Mouse (Mus musculus): ENCODE results near the gene Osbp2. TPM values are rescaled to one million over a fixed set of nuclear protein-coding genes. Genes with fewer than 3 reads are reported as not detected.
"Not testable (repeated sequence)": the region's sequence is repeated elsewhere in the genome, so short reads cannot be mapped to it uniquely, and the experiment has no call there.

The Osbp2 gene
- polyA plus RNA-seq (2015; fragmentation: Nextera tagmentation; extraction: Ambion mirVana): 28.8 and 33.9 TPM in 2 replicates

GRCm38 (mm10) chr11:3863454-3864112 lies at the start of gene Osbp2:
Gene Osbp2, minus strand, starts transcription at chr11:3863903.
- Histone ChIP-seq H3K4me1 (peaks cover 18% of the 10 kb centered on the region), H3K4me2 (peak within 1 kb of the TSS; percentile 80), H3K9me3 (replicated peaks) (no peaks in the 10 kb centered on the region), H3K9ac (replicated peaks) (peak within 1 kb of the TSS; percentile 51), H3K27me3 (replicated peaks) (0 out of 2 replicates have a peak, but pooled peaks cover 8% of the 10 kb centered on the region), H3K4me3 (replicated peaks) (peak within 1 kb of the TSS; percentile 48), H3K27ac (replicated peaks) (0 out of 2 replicates have a peak within 1 kb of the TSS, but pooled peaks have one; percentile 6), H3K36me3 (no peaks in the 10 kb centered on the region)
- 3% methylated on average over 58 of the region's 58 CpGs for WGBS
- peak; percentile 91 for ATAC-seq (ENCODE audit: low FRiP score)

- peak overlapping the region; percentile 61 for H3K9ac ChIP-seq (replicated peaks)
- H3K27me3 ChIP-seq (replicated peaks): no peaks in the 10 kb centered on the region
- peak overlapping the region; percentile 83 for H3K27ac ChIP-seq (replicated peaks)
- H3K9me3 ChIP-seq (replicated peaks): no peaks in the 10 kb centered on the region
- H3K4me2 ChIP-seq: peak overlapping the region; percentile 96
- H3K36me3 ChIP-seq: no peaks in the 10 kb centered on the region
- 1% methylated on average over 16 of the region's 16 CpGs for WGBS
- 0 out of 2 replicates have a peak, but pooled peaks have one; percentile 12 for ATAC-seq (ENCODE audit: low FRiP score)
- peaks cover 63% of the 10 kb centered on the region for H3K4me1 ChIP-seq
- peak overlapping the region; percentile 73 for H3K4me3 ChIP-seq (replicated peaks)
These were observed 49.2 kb upstream of the Osbp2 start for GRCm38 (mm10) chr11:3912875-3913271.

- Histone ChIP-seq H3K4me2 (peak overlapping the region; percentile 96), H3K27me3 (replicated peaks) (no peaks in the 10 kb centered on the region), H3K9ac (replicated peaks) (peak overlapping the region; percentile 61), H3K4me3 (replicated peaks) (peak overlapping the region; percentile 73), H3K36me3 (peaks cover 3% of the 10 kb centered on the region; the same call in 1 of the 2 replicates), H3K9me3 (replicated peaks) (no peaks in the 10 kb centered on the region), H3K27ac (replicated peaks) (peak overlapping the region; percentile 83), H3K4me1 (peaks cover 64% of the 10 kb centered on the region)
- 12% methylated on average over 19 of the region's 19 CpGs for WGBS
- no peak for ATAC-seq (ENCODE audit: low FRiP score)
These were observed 48.6 kb upstream of the Osbp2 start for GRCm38 (mm10) chr11:3912100-3912874.

GRCm38 (mm10) chr11:3911440-3911839 lies 47.7 kb upstream of the Osbp2 start:
- not testable (repeated sequence) for ATAC-seq (ENCODE audit: low FRiP score); H3K9me3 ChIP-seq (replicated peaks); H3K27ac ChIP-seq (replicated peaks); H3K27me3 ChIP-seq (replicated peaks)
- Histone ChIP-seq H3K9ac (replicated peaks) (peak overlapping the region; percentile 30; the same call in 1 of the 2 replicates), H3K4me1 (peaks cover 64% of the 10 kb centered on the region), H3K4me3 (replicated peaks) (peak overlapping the region; percentile 73), H3K36me3 (peaks cover 11% of the 10 kb centered on the region; the same call in 1 of the 2 replicates), H3K4me2 (peak overlapping the region; percentile 96)
- 89% methylated on average over 6 of the region's 6 CpGs for WGBS

GRCm38 (mm10) chr11:3910513-3911310 lies 47.0 kb upstream of the Osbp2 start:
- Histone ChIP-seq H3K4me3 (replicated peaks) (peak overlapping the region; percentile 73), H3K4me2 (peak overlapping the region; percentile 96), H3K4me1 (peaks cover 64% of the 10 kb centered on the region), H3K36me3 (peaks cover 14% of the 10 kb centered on the region; the same call in 1 of the 2 replicates), H3K27ac (replicated peaks) (no peak overlapping the region), H3K9me3 (replicated peaks) (no peaks in the 10 kb centered on the region), H3K9ac (replicated peaks) (peak overlapping the region; percentile 30; the same call in 1 of the 2 replicates), H3K27me3 (replicated peaks) (no peaks in the 10 kb centered on the region)
- 62% methylated on average over 5 of the region's 5 CpGs for WGBS
- no peak for ATAC-seq (ENCODE audit: low FRiP score)

- peak overlapping the region; percentile 15 for H3K4me2 ChIP-seq
- H3K9me3 ChIP-seq (replicated peaks): no peaks in the 10 kb centered on the region
- H3K4me3 ChIP-seq (replicated peaks): no peak overlapping the region
- H3K36me3 ChIP-seq: peaks cover 21% of the 10 kb centered on the region; the same call in 1 of the 2 replicates
- no peak overlapping the region for H3K9ac ChIP-seq (replicated peaks)
- ATAC-seq (ENCODE audit: low FRiP score): no peak
- WGBS: 86% methylated on average over 4 of the region's 4 CpGs
- H3K27ac ChIP-seq (replicated peaks): no peak overlapping the region
- no peaks in the 10 kb centered on the region for H3K27me3 ChIP-seq (replicated peaks)
- H3K4me1 ChIP-seq: peaks cover 59% of the 10 kb centered on the region
These were observed 45.5 kb upstream of the Osbp2 start for GRCm38 (mm10) chr11:3909236-3909635.

GRCm38 (mm10) chr11:3905446-3905845 lies 41.7 kb upstream of the Osbp2 start:
- H3K4me2 ChIP-seq: no peak overlapping the region

GRCm38 (mm10) chr11:3904673-3905072 lies 41.0 kb upstream of the Osbp2 start:
- Histone ChIP-seq H3K9me3 (replicated peaks) (no peaks in the 10 kb centered on the region), H3K36me3 (peaks cover 25% of the 10 kb centered on the region; the same call in 1 of the 2 replicates), H3K4me2 (no peak overlapping the region), H3K27ac (replicated peaks) (no peak overlapping the region), H3K9ac (replicated peaks) (no peak overlapping the region), H3K27me3 (replicated peaks) (no peaks in the 10 kb centered on the region), H3K4me3 (replicated peaks) (no peak overlapping the region), H3K4me1 (peaks cover 26% of the 10 kb centered on the region)
- ATAC-seq (ENCODE audit: low FRiP score): no peak
- WGBS: 83% methylated on average over 6 of the region's 6 CpGs

More at GRCm38 (mm10) chr11:3905446-3905845, 41.7 kb upstream of the Osbp2 start:
- H3K9me3 ChIP-seq (replicated peaks): no peaks in the 10 kb centered on the region
- no peak for ATAC-seq (ENCODE audit: low FRiP score)
- no peak overlapping the region for H3K4me3 ChIP-seq (replicated peaks)
- peaks cover 29% of the 10 kb centered on the region for H3K4me1 ChIP-seq
- H3K36me3 ChIP-seq: peaks cover 25% of the 10 kb centered on the region; the same call in 1 of the 2 replicates
- no peak overlapping the region for H3K9ac ChIP-seq (replicated peaks)
- 94% methylated on average over 1 of the region's 1 CpGs for WGBS
- H3K27me3 ChIP-seq (replicated peaks): no peaks in the 10 kb centered on the region
- H3K27ac ChIP-seq (replicated peaks): no peak overlapping the region

- H3K4me2 ChIP-seq: no peak overlapping the region
- peak; percentile 37; the same call in 1 of the 2 replicates for ATAC-seq (ENCODE audit: low FRiP score)
These were observed 39.3 kb upstream of the Osbp2 start for GRCm38 (mm10) chr11:3903046-3903445.

GRCm38 (mm10) chr11:3902516-3902915 lies 38.8 kb upstream of the Osbp2 start:
- WGBS: 88% methylated on average over 3 of the region's 3 CpGs
- H3K9ac ChIP-seq (replicated peaks): no peak overlapping the region
- peaks cover 40% of the 10 kb centered on the region for H3K36me3 ChIP-seq
- peaks cover 8% of the 10 kb centered on the region; the same call in 1 of the 2 replicates for H3K4me1 ChIP-seq
- H3K9me3 ChIP-seq (replicated peaks): no peaks in the 10 kb centered on the region
- no peak overlapping the region for H3K4me2 ChIP-seq
- no peak overlapping the region for H3K4me3 ChIP-seq (replicated peaks)
- no peak overlapping the region for H3K27ac ChIP-seq (replicated peaks)
- no peaks in the 10 kb centered on the region for H3K27me3 ChIP-seq (replicated peaks)
- no peak for ATAC-seq (ENCODE audit: low FRiP score)

More at GRCm38 (mm10) chr11:3903046-3903445, 39.3 kb upstream of the Osbp2 start:
- H3K4me3 ChIP-seq (replicated peaks): no peak overlapping the region
- WGBS: 77% methylated on average over 5 of the region's 5 CpGs
- no peak overlapping the region for H3K27ac ChIP-seq (replicated peaks)
- H3K36me3 ChIP-seq: peaks cover 35% of the 10 kb centered on the region
- H3K27me3 ChIP-seq (replicated peaks): no peaks in the 10 kb centered on the region
- no peak overlapping the region for H3K9ac ChIP-seq (replicated peaks)
- peaks cover 11% of the 10 kb centered on the region; the same call in 1 of the 2 replicates for H3K4me1 ChIP-seq
- H3K9me3 ChIP-seq (replicated peaks): no peaks in the 10 kb centered on the region

GRCm38 (mm10) chr11:3900296-3900695 lies 36.6 kb upstream of the Osbp2 start:
- Histone ChIP-seq H3K27ac (replicated peaks) (no peak overlapping the region), H3K36me3 (peaks cover 35% of the 10 kb centered on the region), H3K9me3 (replicated peaks) (no peaks in the 10 kb centered on the region), H3K4me1 (peaks cover 16% of the 10 kb centered on the region), H3K9ac (replicated peaks) (no peak overlapping the region), H3K27me3 (replicated peaks) (no peaks in the 10 kb centered on the region), H3K4me2 (no peak overlapping the region), H3K4me3 (replicated peaks) (no peak overlapping the region)
- WGBS: 91% methylated on average over 6 of the region's 6 CpGs
- ATAC-seq (ENCODE audit: low FRiP score): no peak
